Mouse (Mus musculus): ENCODE data around the gene Cped1. TPM values are rescaled to one million over a fixed set of nuclear protein-coding genes. Genes with fewer than 3 reads are reported as not detected.
A peak's percentile ranks its signal among the peaks of the same experiment; 100 is the strongest.

Gene Cped1
- total RNA-seq, 1 experiment from 2014 or later, result 30.4 TPM

- no peak for DNase-seq
Observed at GRCm38 (mm10) chr6:22168388-22168787, 182.7 kb downstream of the Cped1 start.

DNA sequence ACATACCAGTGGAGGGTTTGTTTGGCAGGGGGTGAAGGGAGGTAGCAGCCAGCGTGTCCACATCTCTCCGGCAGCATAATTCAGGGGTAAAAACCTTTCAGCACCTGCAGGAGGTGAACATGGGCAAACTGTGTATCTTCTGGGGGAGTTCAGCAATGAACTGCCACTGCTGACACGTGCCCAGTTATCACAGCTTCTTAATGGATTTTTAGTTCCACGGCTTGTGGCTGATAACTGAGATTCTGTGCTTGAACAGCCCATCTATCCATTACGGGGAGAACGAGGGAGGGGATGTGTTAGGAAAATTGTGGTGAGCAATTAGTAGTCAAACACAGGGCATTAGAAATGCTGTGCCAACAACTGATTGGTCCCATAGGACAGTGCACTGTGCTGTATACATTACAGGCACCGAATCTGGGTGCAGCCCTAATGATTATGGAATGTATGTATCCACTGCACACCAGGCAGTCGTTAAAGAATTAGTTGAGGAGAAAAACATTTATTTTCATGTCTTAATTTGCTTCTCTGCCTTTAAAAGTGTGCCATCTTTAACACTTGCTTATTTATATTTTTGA, 193.1 kb downstream of the Cped1 start:
- no peak for DNase-seq

DNA sequence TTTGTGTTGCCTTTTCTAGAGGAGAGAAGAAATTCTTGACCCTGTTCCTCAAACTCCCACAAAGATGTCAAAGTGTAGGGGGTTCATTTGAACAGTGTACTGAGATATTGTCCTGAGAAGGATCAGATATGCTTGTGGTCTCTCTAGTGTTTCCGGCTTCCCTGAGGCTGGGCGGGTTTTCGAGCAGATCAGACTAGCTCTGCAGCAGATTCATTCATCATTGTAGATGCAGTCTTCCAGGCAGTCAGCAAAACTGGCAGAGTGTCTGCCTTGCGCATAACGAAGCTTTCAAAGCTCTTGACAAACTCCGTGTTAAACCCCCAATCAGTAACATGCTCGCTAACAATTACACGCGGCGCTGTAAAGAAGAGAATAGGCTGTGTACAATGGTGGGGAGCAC, 194.6 kb downstream of the Cped1 start:
- no peak for DNase-seq

DNA sequence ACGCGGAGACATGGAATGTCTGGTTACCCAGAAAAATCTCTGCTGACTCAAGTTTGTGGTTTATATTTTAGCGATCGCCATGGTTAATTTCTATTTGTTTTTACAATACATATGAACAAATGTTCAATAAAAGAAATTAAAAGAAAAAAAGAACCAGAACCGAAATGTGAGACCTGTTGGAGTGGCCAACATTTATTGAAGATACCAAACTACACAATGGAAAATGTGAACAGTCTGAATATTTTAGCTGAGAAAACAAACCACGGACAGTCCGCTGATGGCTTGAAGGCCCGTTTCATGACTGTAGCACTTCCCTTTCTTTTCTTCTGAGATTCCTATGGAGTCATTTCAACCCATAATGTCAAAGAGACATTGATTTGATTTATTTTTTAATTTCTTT, 201.3 kb downstream of the Cped1 start:
- DNase-seq, result no peak

DNA sequence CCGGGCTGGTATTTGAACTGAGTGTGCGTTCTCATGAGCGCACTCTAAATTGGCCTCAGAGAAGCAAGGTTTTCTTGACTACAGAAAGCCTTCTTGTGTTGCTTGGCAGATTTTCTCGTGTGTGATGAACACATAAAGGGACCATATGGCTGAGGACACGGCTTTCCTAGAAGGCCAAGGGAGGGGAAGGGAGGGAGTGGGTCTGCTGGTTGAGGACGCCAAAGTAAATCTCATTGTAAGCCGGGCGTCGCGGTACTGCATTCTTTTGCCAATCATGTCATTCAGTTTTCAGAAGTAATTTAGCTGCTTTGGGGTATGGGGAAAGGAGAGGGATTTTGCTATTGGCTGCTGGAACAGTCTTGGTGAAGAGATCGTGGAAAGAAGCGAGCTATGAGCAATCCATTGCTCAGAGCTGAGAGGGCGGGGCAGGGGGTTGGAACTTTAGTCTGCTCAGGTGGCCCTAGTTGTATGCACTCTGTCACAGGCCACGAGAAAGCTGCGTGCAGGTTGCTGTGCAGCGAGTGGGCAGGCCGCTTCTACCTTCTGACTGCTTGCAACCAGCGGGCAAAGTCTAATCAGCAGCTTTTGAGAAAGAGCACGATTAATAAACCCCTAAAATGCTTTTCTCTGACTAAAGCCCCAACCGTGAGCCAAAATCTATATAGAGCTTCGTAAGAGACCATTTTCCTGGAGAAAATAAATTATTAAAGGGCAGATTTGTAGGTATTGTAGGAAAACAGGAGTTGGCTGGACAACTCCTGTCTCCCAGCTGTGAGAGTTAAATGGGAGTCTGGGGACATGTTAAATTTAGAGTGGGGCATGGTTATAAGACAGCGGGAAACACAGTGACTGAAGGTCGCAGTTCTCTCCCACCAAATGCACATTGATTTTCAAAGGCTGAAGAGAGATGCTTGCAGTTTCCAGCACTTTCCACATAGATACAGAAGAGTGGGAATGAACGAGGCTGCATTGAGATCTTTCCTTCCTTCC, 203.9 kb downstream of the Cped1 start:
- no peak for DNase-seq

DNA sequence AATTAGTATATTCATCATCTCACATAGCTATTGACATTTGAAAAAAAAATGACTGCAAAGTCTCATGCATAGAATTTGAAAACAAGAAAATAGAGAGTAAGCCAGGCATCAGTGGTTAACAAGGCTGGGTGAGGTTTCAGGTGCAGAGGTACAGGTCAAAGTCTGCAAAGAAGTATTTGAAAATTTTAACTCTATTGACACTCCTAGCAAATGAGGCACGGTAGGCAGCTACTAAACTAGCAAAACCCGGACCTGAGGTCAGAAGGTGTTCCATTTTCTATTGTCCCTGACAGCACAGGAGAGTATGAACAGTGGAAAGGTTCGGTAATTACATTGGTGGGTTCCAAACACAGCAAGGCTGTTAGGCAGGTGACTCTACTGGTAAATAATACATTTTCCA, 212.9 kb downstream of the Cped1 start:
- no peak for DNase-seq

- no peak for DNase-seq
Observed at GRCm38 (mm10) chr6:22199473-22199872, 213.8 kb downstream of the Cped1 start.

GRCm38 (mm10) chr6:22200133-22200532, 214.4 kb downstream of the Cped1 start:
- DNase-seq, result no peak

GRCm38 (mm10) chr6:22201879-22202278, 216.2 kb downstream of the Cped1 start:
- DNase-seq, result peak; percentile 3

GRCm38 (mm10) chr6:22205030-22205750, 219.5 kb downstream of the Cped1 start:
- no peak for DNase-seq

DNA sequence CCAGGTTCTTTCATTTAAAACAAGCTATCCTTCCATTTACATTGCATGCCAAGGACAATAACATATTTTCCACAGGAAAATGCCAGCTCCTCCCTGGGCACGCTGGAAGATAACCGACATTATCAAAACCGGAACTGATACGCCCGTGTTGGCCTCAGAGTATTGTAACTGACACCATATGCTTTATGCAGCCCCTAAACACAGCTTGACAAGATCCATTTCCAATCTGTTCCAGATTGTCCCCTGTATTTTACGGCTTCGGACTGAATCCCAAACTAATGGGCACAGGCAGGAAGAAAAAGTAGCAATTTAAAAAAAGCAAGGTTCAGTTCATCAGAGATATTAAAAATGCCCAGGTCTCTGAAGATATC, 220.0 kb downstream of the Cped1 start:
- DNase-seq, result no peak

GRCm38 (mm10) chr6:22206179-22206578, 220.5 kb downstream of the Cped1 start:
- DNase-seq, result no peak

DNA sequence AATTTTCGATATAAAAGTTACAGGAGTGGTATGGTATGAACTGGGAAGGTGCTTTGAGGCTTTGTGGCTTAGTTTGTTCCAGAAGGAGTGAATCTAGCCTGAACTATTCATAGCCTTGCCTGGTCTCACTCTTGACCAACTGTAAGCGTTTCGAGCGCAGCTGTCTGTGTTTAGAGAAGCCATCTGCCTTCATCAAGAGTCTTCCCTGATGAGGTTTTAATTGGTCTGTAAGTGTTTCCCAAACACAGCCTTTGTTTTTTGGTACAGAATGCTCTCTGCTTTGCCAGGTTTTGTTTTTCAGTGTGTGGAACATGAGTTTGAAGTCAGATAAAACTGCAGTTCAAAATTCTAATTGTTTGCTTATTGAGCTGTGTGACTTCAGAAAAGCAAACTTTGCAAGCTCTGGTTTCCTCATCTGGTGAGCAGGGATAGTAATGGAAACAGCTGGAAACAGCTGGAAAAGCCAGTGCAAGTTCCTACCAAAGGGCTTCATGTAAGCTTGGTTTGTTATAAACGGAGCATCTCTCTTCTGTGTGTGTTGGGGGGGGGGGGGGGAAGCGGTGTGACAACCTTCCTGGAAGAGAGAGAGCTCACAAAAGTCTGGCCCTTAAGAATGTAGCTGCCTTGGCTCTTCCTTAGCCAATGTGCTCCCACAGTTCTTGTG, 221.0 kb downstream of the Cped1 start:
- no peak for DNase-seq

- no peak for DNase-seq
Observed at GRCm38 (mm10) chr6:22212158-22212557, 226.4 kb downstream of the Cped1 start.

DNA sequence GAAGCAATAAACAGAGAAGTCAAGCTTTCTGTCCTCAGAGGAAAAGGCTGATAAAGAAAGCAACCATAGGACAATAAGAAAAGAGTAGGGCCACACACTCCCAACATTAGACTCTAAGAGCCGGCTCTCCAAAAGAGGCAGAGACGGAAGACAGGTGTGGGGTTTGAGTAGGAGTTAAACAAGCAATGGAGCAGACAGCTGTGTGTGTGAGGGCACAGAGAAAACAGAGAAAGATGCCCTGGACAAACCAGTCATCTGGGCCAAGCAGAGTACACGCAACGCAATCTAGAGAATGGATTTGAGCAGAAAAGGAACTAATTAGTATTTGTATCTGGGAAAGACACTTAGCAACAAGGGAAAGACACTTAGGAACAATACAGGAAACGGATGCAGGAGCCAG, 227.5 kb downstream of the Cped1 start:
- no peak for DNase-seq

DNA sequence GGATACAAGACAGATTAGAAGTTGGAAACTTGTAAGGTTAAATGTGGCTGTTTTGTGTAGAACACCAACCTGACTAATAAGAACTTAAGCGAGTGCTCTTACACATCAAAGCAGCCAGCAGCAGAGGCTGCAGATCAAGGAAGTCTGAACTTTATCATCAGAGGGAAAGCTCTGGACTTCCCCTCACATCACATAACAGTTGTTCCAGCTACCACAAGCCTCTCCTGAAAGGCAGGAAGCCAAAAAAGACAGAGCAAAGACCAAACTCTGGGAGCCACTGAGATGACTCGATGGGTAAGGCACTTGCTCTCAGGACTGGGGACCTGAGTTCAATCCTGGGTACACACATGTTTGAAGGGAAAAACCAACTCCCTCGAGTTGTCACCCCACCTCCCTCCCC, 228.1 kb downstream of the Cped1 start:
- DNase-seq, result no peak

- DNase-seq, result no peak
Observed at GRCm38 (mm10) chr6:22214665-22215064, 228.9 kb downstream of the Cped1 start.

GRCm38 (mm10) chr6:22216276-22216973, 230.7 kb downstream of the Cped1 start:
- DNase-seq, result no peak

DNA sequence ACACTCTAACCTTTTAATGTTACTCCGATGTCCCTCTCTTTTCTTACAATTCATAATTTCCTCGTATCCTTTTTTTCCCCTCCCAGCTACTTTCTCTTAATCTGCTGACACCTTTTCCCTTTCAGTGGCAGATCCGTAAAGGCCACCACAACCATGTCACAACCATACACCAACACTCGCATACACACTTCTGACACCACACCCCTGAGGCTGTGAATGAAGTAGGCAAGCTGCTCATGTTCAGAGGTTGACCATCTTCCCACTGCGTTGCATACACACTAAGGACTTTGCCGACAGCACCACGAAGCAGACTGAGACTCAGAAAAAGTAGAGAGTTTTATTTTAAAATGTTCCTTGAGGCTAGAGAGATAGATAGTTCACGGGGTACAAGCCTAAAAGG, 235.4 kb downstream of the Cped1 start:
- no peak for DNase-seq

- no peak for DNase-seq
Observed at GRCm38 (mm10) chr6:22222087-22222486, 236.4 kb downstream of the Cped1 start.

DNA sequence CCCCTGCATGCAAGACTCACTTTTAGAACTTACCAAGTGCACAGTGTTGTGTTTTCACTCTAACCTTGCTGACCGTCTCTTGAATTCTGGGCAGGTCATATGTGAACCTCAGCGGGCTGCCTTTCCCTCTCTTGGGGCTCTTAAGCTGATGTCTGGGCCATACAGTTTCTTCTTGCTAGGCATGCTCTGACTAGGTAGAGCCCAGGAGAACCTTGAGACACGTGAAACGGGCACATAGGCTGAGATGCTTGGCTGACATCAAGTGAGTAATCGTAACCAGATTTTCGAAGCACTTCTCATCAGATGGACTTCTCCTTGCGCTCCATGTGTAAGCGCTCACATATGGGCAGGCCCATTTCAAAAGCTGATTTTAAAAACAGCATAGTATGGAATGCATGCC, 237.2 kb downstream of the Cped1 start:
- no peak for DNase-seq

GRCm38 (mm10) chr6:22224351-22224750, 238.6 kb downstream of the Cped1 start:
- no peak for DNase-seq
